Mouse (Mus musculus) heart, adult 2 months (tissue): ENCODE results near the gene Lpo.

Experiments used
- CTCF ChIP-seq: fragments of 200-600 bp; IDR thresholded peaks from 2 replicates; pipeline ENCODE4 v1.8.1; 2022; ENCODE audit warnings: antibody characterized with exemption, mild to moderate bottlenecking, moderate library complexity
- EP300 ChIP-seq: fragments of 200-500 bp; IDR thresholded peaks from 2 replicates; pipeline ENCODE4 v1.6.1; 2011; ENCODE audit warnings: low read depth, low read length, control low read depth; ENCODE audit not compliant: insufficient read depth
- POLR2A ChIP-seq: fragments of 200-500 bp; IDR thresholded peaks from 2 replicates; pipeline ENCODE4 v1.6.1; 2011; ENCODE audit warnings: mild to moderate bottlenecking, low read depth, low read length, control low read depth; ENCODE audit not compliant: insufficient read depth

DNA sequence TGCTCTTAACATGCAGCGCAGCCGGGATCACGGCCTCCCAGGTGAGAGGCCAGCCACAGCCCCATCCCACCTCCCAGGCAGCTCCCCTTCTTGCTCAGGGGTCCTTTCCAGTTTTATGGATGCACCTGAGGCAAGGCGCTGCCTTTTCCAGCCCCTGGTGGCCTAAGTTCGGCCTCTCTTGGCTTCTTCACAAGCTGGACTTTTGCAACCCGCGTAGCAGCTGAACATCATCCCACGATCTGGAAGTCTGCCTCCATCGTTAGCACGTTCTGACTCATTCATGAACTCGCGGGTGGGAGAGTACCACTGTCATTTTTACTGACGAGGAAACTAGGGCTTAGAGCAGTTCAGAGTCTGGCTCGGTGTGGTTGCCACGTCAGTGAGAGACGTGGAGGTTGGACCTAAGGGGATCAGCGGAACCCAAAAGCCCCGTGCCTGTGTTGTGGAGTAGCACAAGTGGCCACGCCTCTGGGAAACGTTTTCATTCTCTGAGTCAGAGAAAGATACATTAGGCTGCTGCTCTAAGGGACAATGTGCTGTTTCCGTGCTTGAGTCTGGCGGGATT, 26.3 kb downstream of the Lpo start:
- TF ChIP-seq CTCF (no peak), POLR2A (no peak), EP300 (no peak)
